Mouse (Mus musculus): ENCODE data around the gene Ppm1d. TPM values are rescaled to one million over a fixed set of nuclear protein-coding genes. Genes with fewer than 3 reads are reported as not detected.

The Ppm1d gene
- polyA plus RNA-seq, 1 experiment = 2.6 TPM

- 83% methylated on average over 7 of the region's 7 CpGs for WGBS
- no peaks in the 10 kb centered on the region for H3K36me3 ChIP-seq (ENCODE audit: control insufficient read depth, insufficient read depth, low read length)
- H3K4me3 ChIP-seq (ENCODE audit: low read depth, low read length) = no peak overlapping the region
- no peak for TF ChIP-seq POLR2A (IDR thresholded peaks at IDR 0.05; ENCODE audit: low read depth, low read length)
- no peak for TF ChIP-seq CTCF (IDR thresholded peaks at IDR 0.05; ENCODE audit: extremely low read depth, insufficient read length, insufficient replicate concordance, low read depth, low read length)
- H3K27ac ChIP-seq (ENCODE audit: insufficient read depth, low read depth, low read length) = no peak overlapping the region
- no peaks in the 10 kb centered on the region for H3K27me3 ChIP-seq (ENCODE audit: control insufficient read depth, insufficient read depth, low read length)
- H3K4me1 ChIP-seq (ENCODE audit: control insufficient read depth, insufficient read depth, insufficient read length, low read length) = no peaks in the 10 kb centered on the region
Measured at GRCm38 (mm10) chr11:85383975-85384821, 73.2 kb downstream of the Ppm1d start.

GRCm38 (mm10) chr11:85392179-85392863 lies 81.3 kb downstream of the Ppm1d start:
- no peak for TF ChIP-seq CTCF (IDR thresholded peaks at IDR 0.05; ENCODE audit: extremely low read depth, insufficient read length, insufficient replicate concordance, low read depth, low read length)
- no peak for TF ChIP-seq POLR2A (IDR thresholded peaks at IDR 0.05; ENCODE audit: low read depth, low read length)
- H3K27ac ChIP-seq (ENCODE audit: insufficient read depth, low read depth, low read length) = no peak overlapping the region

GRCm38 (mm10) chr11:85392864-85393220 lies 81.8 kb downstream of the Ppm1d start:
- Histone ChIP-seq H3K36me3 (ENCODE audit: control insufficient read depth, insufficient read depth, low read length) (no peaks in the 10 kb centered on the region), H3K4me1 (ENCODE audit: control insufficient read depth, insufficient read depth, insufficient read length, low read length) (no peaks in the 10 kb centered on the region), H3K4me3 (ENCODE audit: low read depth, low read length) (no peak overlapping the region), H3K27me3 (ENCODE audit: control insufficient read depth, insufficient read depth, low read length) (no peaks in the 10 kb centered on the region), H3K27ac (ENCODE audit: insufficient read depth, low read depth, low read length) (no peak overlapping the region)
- TF ChIP-seq CTCF (IDR thresholded peaks at IDR 0.05; ENCODE audit: extremely low read depth, insufficient read length, insufficient replicate concordance, low read depth, low read length) = no peak
- no peak for TF ChIP-seq POLR2A (IDR thresholded peaks at IDR 0.05; ENCODE audit: low read depth, low read length)
- WGBS = 86% methylated on average over 9 of the region's 9 CpGs

More at GRCm38 (mm10) chr11:85392179-85392863, 81.3 kb downstream of the Ppm1d start:
- no peaks in the 10 kb centered on the region for H3K4me1 ChIP-seq (ENCODE audit: control insufficient read depth, insufficient read depth, insufficient read length, low read length)
- WGBS = 48% methylated on average over 12 of the region's 12 CpGs
- H3K27me3 ChIP-seq (ENCODE audit: control insufficient read depth, insufficient read depth, low read length) = no peaks in the 10 kb centered on the region
- no peaks in the 10 kb centered on the region for H3K36me3 ChIP-seq (ENCODE audit: control insufficient read depth, insufficient read depth, low read length)
- H3K4me3 ChIP-seq (ENCODE audit: low read depth, low read length) = no peak overlapping the region

GRCm38 (mm10) chr11:85393990-85394389 lies 82.9 kb downstream of the Ppm1d start:
- no peaks in the 10 kb centered on the region for H3K36me3 ChIP-seq (ENCODE audit: control insufficient read depth, insufficient read depth, low read length)
- H3K4me3 ChIP-seq (ENCODE audit: low read depth, low read length) = no peak overlapping the region
- no peaks in the 10 kb centered on the region for H3K4me1 ChIP-seq (ENCODE audit: control insufficient read depth, insufficient read depth, insufficient read length, low read length)
- H3K27ac ChIP-seq (ENCODE audit: insufficient read depth, low read depth, low read length) = no peak overlapping the region
- WGBS = 75% methylated on average over 3 of the region's 3 CpGs
- no peaks in the 10 kb centered on the region for H3K27me3 ChIP-seq (ENCODE audit: control insufficient read depth, insufficient read depth, low read length)
- TF ChIP-seq POLR2A (IDR thresholded peaks at IDR 0.05; ENCODE audit: low read depth, low read length) = no peak
- no peak for TF ChIP-seq CTCF (IDR thresholded peaks at IDR 0.05; ENCODE audit: extremely low read depth, insufficient read length, insufficient replicate concordance, low read depth, low read length)

- TF ChIP-seq POLR2A (IDR thresholded peaks at IDR 0.05; ENCODE audit: low read depth, low read length) (no peak), CTCF (IDR thresholded peaks at IDR 0.05; ENCODE audit: extremely low read depth, insufficient read length, insufficient replicate concordance, low read depth, low read length) (no peak)
Measured at GRCm38 (mm10) chr11:85395361-85395760, 84.3 kb downstream of the Ppm1d start.

More at GRCm38 (mm10) chr11:85395361-85395760, 84.3 kb downstream of the Ppm1d start:
- H3K4me3 ChIP-seq (ENCODE audit: low read depth, low read length) = no peak overlapping the region
- H3K4me1 ChIP-seq (ENCODE audit: control insufficient read depth, insufficient read depth, insufficient read length, low read length) = no peaks in the 10 kb centered on the region
- H3K36me3 ChIP-seq (ENCODE audit: control insufficient read depth, insufficient read depth, low read length) = no peaks in the 10 kb centered on the region
- 81% methylated on average over 7 of the region's 7 CpGs for WGBS
- H3K27ac ChIP-seq (ENCODE audit: insufficient read depth, low read depth, low read length) = no peak overlapping the region
- no peaks in the 10 kb centered on the region for H3K27me3 ChIP-seq (ENCODE audit: control insufficient read depth, insufficient read depth, low read length)

Other genes with a start within 250 kb of the Ppm1d start
- 0.63 and 2.8 TPM in 2 replicates for gene Usp32, start 171.1 kb upstream of the Ppm1d start, polyA plus RNA-seq (2012; rRNA removed)
- gene 1700125H20Rik, start 140.8 kb upstream of the Ppm1d start, polyA plus RNA-seq (2012; rRNA removed) = not detected in 2 replicates
- gene Appbp2, start 76.1 kb upstream of the Ppm1d start, polyA plus RNA-seq (2012; rRNA removed) = 3.6 and 4.7 TPM in 2 replicates
- 13.2 and 32.1 TPM in 2 replicates for gene Bcas3, start 41.9 kb downstream of the Ppm1d start, polyA plus RNA-seq (2012; rRNA removed)

Data from small intestine, adult 2 months (tissue).